Mouse (Mus musculus): Measurements from ENCODE around the gene Chodl.

Chodl gene

GRCm38 (mm10) chr16:78930382-78931286, at the start of gene Chodl:
Gene Chodl, plus strand, starts transcription at chr16:78930948.
- peak; percentile 11 for DNase-seq (ENCODE audit: low spot score)

DNA sequence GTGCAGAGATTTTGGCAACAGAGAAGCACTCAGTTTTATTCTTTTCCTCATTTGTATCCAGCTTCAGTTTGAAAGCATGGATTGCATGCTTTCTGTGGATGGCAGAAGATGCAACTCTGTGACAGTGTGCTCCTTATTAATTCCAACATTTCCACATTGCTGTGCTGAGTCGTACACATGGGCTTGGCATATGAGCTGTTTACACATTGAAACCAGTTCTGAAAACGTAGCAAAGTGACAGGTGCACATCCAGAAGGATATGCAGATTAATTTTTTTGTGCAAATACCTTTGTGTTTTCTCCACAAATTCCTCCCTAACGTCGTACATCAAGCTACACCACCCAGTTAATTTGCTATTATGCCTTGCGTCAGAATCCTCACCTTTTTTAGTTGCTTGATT, 8.1 kb upstream of the Chodl start:
- DNase-seq (ENCODE audit: low spot score), result no peak

GRCm38 (mm10) chr16:78931287-78932025, 708 bp downstream of the Chodl start:
- DNase-seq (ENCODE audit: low spot score), result peak; percentile 2

DNA sequence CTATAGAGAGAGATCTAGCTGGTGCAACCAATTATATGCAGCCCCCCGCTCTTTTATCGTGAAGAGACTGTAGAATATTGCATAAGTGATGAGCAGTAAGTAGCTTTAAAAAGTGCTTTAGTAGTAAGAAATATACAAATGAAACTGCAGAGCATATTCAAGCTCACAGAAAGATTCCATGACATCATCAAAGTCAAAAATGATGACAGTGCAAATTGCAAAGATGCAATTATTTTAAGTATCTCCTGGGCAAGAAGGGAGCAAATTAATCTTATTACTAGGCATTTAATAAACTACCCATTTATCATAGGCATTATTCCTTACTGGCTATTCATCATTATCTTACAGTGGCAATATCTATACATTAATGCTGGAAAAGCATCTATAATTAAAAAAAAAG, 3.5 kb downstream of the Chodl start:
- no peak for DNase-seq (ENCODE audit: low spot score)

GRCm38 (mm10) chr16:78937755-78938154, 7.0 kb downstream of the Chodl start:
- DNase-seq (ENCODE audit: low spot score), result no peak

GRCm38 (mm10) chr16:78950359-78950758, 19.6 kb downstream of the Chodl start:
- DNase-seq (ENCODE audit: low spot score), result no peak

DNA sequence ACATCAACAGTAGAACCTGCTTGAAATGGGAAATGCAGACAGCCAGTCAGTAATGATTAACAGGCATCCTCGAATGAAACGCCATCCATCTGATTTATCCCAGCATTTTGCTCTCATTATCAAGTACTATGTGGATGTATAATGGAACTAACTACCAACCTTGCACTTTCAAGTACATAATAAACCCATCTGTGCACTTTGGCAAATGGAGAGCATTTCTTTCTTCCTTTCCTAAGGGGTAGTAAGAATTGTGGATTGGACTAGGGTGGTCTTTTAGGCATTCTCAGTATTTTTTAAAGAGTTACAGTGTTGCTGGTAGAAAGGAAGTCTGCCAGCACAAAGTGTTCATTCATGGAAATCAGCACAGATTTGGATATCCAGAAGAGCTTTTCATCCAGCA, 26.7 kb downstream of the Chodl start:
- no peak for DNase-seq (ENCODE audit: low spot score)

- DNase-seq (ENCODE audit: low spot score), result no peak
These were observed 38.5 kb downstream of the Chodl start for GRCm38 (mm10) chr16:78969091-78969731.

DNA sequence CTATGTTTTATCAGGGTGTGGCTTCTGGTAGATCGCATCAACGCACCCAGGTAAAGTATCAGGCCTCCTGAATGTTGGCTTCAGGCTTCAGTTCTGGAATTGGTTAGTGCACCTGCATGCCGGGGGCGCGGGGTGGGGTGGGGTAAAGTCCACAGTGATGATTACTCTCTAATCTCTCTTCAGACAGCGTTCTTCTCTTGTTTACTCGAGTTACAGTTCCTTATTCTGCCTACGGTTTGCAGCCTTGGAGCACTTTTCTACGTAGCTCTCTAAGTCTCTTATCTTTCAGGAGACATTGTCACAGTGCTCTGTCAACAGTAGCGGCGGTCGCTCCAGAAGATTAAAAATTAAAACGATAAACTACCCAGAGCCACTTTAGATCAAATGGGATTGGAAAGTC, 43.4 kb downstream of the Chodl start:
- no peak for DNase-seq (ENCODE audit: low spot score)

- DNase-seq (ENCODE audit: low spot score), result no peak
These were observed 45.6 kb downstream of the Chodl start for GRCm38 (mm10) chr16:78976384-78976783.
